Mouse (Mus musculus) MEL-GATA-1-ER (cell line): ENCODE data around the gene Lrch1.

ENCODE experiments used
- DNase-seq: peaks from one replicate; pipeline ENCODE4 v3.0.0-alpha.2; 2012; ENCODE audit warnings: low read depth; ENCODE audit errors: extremely low read depth

Lrch1 gene

GRCm38 (mm10) chr14:74852965-74853758 is 94.5 kb downstream of the Lrch1 start:
- no peak for DNase-seq

DNA sequence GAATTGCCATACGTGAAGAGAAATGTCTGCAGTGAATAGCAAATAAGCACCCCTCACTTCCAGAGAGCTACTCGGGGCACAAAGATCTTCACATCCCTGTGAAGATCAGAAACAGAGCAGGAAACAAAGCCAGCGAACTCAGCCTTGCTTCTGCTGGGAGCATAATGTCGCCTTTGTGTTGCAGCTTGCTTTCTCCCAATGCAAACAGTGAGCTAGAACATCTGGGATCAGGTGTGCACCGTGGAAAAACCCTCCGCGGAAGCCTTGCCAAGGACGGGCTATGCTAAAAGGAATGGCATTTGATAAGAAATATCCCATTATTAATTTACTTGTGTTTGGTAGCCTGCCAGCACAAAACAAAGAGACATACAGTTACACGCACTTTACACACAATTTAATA is 95.8 kb downstream of the Lrch1 start:
- DNase-seq, result no peak

GRCm38 (mm10) chr14:74849020-74849419 is 98.7 kb downstream of the Lrch1 start:
- no peak for DNase-seq

GRCm38 (mm10) chr14:74848224-74848623 is 99.5 kb downstream of the Lrch1 start:
- no peak for DNase-seq

DNA sequence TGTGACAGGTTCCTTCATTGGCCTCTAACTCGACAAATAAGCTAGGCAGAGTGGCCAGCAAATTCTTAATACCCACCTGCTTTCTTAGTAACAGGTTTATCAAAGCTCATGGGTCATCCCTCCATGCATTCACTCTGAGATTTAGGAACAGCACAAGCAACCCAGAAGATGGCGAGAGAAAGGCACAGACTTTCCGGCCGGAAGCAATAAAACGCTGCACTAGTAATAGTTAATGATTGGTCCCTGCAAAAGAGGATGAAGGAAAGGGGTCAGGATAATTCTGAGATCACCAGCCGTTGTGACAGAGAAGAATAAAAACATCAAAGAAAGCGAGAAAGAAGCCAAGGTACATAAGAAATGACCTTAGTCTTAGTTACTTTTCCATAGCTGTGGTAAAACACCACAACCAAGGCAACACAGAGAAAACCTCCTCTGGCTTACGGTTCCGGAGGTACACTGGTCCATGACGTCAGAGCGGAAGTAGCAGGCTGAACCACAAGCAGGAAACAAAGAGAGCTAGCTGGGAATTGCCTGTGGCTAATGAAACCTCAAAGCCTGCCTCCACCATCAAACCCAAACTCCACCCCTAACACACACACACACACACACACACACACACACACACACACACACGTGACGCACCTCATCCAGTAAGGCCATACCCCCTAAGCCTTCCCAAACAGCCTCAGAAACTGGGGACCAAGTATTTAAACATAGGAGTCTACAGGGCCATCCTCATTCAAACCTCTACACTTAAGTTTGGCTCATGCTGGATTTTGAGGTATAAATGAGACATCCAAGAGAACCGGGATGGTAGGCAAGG is 100.2 kb downstream of the Lrch1 start:
- DNase-seq, result no peak

- no peak for DNase-seq
These were observed 101.0 kb downstream of the Lrch1 start for GRCm38 (mm10) chr14:74846668-74847067.

DNA sequence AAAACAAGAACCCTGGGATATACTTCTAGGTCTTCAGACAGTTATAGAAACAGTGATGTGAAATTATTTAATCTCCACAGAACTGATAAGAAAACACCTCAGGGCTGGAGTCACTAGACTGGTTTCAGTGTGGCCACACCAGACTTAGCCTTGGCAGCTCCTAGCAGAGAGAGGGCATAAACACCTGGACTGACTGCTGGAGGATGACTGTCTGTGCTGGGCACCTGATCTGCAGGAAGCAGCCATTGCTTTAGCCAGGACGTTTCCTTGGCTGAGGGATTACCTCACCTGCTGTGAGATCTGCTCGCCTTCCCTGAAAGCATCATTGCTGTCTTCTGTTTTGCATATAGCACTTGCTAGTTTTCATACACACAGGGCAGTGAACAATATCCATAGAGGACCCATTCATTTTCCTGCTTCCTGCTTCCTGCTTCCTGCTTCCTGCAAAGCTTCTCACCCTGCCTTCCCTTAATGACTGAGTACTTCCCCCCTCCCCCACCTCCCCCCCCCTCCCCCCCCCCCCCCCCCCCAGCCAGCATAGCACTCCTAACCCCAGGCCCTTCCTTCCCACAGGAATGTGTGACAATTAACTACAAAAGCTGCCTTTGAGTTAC is 101.9 kb downstream of the Lrch1 start:
- DNase-seq, result no peak

DNA sequence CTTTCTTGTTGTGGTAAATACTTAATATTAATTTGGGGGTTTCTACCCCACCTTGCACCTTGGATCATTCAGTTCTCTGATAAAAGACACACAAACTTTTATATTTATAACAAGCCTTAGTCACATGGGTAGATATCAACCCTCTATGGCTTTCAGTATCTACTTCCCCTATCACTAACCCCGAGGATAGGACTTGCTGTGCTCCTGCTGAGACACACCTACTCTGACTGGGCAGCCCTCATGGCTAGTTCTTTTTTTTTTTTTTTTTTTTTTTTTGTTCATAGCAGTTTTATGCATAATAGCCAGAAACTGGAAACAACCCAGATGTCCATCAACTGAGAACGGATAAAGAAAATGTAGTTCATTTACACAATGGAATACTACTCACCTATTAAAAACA is 106.0 kb downstream of the Lrch1 start:
- peak; percentile 36 for DNase-seq

DNA sequence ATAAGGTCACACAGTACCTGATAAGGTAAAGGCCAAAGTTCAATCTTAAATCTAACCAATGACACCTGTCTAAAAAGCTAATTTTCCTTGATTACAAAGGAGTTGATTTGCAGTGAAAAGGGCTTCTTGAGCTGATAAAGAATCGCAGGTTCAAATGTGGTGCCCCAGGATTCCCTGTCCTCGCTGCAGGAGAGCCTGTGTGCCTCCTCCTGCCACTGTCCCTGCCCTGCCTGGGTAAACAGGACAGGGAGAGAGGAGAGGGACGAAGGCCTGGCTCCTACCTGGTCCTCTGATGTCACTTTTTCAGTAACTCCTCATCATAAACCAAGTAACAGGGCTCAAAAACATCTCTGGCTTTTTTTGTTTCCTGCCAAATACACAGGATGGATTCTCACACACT is 106.4 kb downstream of the Lrch1 start:
- no peak for DNase-seq

DNA sequence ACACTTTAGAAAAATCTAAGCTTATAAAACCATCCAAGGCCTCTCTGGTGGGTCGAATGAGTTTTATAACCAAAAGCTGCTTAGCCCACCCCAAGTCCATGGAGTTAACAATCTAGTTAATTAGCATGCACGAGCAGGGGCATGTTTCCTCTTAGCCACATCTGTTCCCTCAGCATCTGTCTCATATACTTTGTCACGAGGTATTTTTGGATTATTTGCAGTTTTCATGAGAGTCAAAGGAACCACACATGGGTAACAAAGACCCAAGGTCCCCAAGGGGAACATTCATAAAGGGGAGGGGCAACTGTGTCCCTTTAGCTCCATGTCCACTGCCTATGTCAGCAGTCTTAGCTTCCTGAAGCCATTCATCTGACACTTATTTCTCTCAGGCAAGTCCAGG is 106.9 kb downstream of the Lrch1 start:
- DNase-seq, result no peak

DNA sequence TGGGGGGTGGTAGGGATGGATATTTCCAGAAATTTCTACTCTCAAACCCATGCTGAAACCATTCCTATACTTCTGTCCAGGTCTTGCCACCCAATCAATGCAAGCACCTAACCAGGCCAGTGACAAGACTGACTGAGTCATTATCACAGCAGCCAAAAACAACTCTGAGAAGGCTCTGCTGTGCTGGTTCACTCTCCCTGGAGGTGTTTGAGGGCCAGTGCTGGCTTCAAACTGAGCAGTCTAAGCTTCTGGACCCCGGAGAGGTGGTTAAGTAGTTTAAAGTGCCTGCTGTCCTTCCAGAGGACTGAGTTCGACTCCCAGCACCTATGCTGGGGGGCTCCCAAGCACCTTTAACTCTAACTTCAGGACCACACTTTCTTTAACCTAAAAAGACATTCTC is 107.3 kb downstream of the Lrch1 start:
- DNase-seq, result no peak

GRCm38 (mm10) chr14:74838816-74839215 is 108.9 kb downstream of the Lrch1 start:
- no peak for DNase-seq

DNA sequence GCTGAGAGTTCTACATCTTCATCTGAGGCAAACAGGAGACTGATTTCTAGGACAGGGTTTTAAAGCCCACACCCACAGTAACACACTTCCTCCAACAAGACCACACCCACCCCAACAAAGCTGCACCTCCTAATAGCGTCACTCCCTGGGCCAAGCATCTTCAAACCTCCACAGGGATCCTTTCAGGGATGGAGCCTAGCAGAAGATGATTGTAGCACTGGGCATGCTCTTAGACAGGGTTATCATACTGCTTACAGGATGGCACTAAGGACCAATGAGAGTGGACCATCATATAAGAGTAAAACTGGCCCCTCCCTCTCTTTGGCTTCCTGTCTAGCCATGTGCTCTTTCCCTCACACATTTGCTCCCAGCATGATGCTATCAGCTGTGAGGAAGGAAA is 112.7 kb downstream of the Lrch1 start:
- no peak for DNase-seq

- DNase-seq, result no peak
These were observed 113.5 kb downstream of the Lrch1 start for GRCm38 (mm10) chr14:74834215-74834614.

DNA sequence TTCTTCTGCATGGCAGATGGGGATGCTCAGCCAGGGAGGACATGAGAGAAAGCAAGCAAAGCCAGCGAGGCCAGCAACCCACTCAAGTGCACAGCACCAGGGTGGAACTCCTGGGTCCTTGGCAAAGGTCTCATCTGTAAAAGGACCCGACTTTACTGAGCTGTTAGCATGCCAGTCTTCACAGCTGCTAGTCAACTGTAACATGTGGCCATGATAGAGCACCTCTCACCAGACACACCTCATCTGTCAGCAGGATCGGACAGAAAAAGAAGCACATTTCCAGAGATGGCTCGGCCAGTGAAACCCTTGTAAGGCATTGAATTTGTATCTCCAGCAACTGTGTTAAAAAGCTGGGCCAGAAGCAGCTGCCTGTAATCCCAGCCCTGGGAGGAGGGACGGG is 116.0 kb downstream of the Lrch1 start:
- no peak for DNase-seq

GRCm38 (mm10) chr14:74831050-74831449 is 116.6 kb downstream of the Lrch1 start:
- no peak for DNase-seq

- DNase-seq, result no peak
These were observed 117.1 kb downstream of the Lrch1 start for GRCm38 (mm10) chr14:74830591-74830990.

DNA sequence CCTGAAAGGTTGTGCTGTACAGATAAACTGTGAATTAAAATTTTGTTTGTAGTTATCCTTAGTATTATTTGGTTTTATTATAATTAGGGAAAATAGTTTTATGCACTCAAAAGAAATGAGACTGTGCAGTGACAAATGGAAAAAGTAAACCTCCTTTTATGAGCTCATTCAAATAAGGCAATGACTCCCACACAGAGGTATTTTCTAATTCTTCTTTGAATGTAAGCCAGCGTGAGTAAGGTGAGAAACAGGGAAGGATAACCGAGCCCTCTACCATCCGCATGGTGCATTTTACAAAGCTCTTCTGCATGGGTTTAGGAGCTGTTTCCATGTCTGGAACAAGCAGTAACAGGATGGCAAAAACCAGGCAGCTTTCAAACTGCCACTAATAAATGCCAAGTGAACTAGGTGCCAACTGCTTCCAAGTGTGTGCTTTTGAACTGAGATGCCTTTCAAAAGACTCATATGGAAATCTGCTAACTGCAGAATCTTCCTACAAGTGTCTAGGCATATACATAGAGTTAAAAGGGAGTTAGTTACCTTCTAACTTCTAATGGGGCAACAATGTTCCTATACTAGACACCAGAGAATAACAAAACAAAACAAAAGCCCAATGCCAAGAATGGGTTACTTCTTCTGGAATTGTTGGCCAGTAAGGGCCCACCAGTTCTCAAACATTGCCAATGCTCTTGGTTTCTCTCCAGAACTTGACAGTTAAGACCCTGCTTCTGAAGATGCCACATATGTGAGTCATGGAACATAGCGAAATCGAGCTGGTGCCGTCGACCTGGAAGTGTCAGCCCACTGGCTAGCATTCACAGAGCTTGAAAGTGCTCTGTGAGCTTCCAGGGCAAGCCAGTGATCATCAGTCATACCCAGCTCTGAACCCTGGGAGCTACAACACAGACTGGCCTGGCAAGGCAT is 124.7 kb downstream of the Lrch1 start:
- no peak for DNase-seq

GRCm38 (mm10) chr14:74822048-74822447 is 125.6 kb downstream of the Lrch1 start:
- no peak for DNase-seq

- DNase-seq, result no peak
These were observed 127.4 kb downstream of the Lrch1 start for GRCm38 (mm10) chr14:74820180-74820813.

DNA sequence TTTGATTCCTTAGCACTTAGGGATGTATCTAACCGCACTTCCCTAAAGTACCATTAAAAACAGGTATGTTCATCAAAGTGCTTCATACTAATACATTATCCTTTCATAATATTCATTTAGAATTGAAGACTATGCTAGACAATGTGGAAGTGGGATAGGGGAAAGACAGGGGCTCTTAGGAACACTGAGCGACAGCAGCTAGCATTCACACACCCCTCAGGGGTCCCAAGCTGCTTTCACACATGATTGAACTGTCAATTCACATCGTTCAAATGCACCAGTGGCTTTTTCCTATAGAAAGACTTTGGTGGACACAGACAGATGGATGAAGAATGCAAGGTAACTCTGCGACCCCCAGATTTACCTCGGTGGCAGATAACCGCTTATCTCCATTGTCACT is 131.0 kb downstream of the Lrch1 start:
- DNase-seq, result no peak
